Mouse (Mus musculus) lung, postnatal 0 days (tissue): ENCODE results near the gene Hsh2d. TPM values are rescaled to one million over a fixed set of nuclear protein-coding genes. Genes with fewer than 3 reads are reported as not detected.

Experiments used
- ATAC-seq: fragments of 200-750 bp; cut with Nextera tagmentation; 2 replicates; pipeline ENCODE4 v1.8.0; 2017; ENCODE audit warnings: moderate library complexity
- DNase-seq: peaks from one replicate; pipeline ENCODE4 v3.0.0-alpha.2; 2016; ENCODE audit warnings: low spot score
- H3K27ac ChIP-seq: fragments of 300-500 bp; sonication (generic); 2 replicates; pipeline ENCODE4 v1.5.1; 2014; ENCODE audit warnings: antibody characterized with exemption, mild to moderate bottlenecking, low read length, mixed read lengths
- H3K27me3 ChIP-seq: fragments of 300-500 bp; sonication (generic); replicated peaks from 2 replicates; pipeline ENCODE4 v1.6.1; 2014; ENCODE audit warnings: low read length, mixed read lengths; ENCODE audit not compliant: insufficient read depth
- H3K36me3 ChIP-seq: fragments of 300-500 bp; sonication (generic); 2 replicates; pipeline ENCODE4 v1.6.1; 2014; ENCODE audit warnings: low read length, mixed read lengths; ENCODE audit not compliant: insufficient read depth
- H3K4me1 ChIP-seq: fragments of 300-500 bp; sonication (generic); 2 replicates; pipeline ENCODE4 v1.6.1; 2014; ENCODE audit warnings: antibody characterized with exemption, low read depth, low read length, mixed read lengths; ENCODE audit not compliant: insufficient read depth
- H3K4me2 ChIP-seq: fragments of 300-500 bp; sonication (generic); replicated peaks from 2 replicates; pipeline ENCODE4 v1.6.1; 2014; ENCODE audit warnings: low read depth, mild to moderate bottlenecking, low read length, moderate library complexity, mixed read lengths
- H3K4me3 ChIP-seq: fragments of 300-500 bp; sonication (generic); 2 replicates; pipeline ENCODE4 v1.5.1; 2014; ENCODE audit warnings: low read depth, low read length
- H3K9ac ChIP-seq: fragments of 300-500 bp; sonication (generic); replicated peaks from 2 replicates; pipeline ENCODE4 v1.6.1; 2014; ENCODE audit warnings: low read depth, mild to moderate bottlenecking
- H3K9me3 ChIP-seq: fragments of 300-500 bp; sonication (generic); 2 replicates; pipeline ENCODE4 v1.6.1; 2016; ENCODE audit warnings: low read length, mixed read lengths
- CTCF ChIP-seq: IDR thresholded peaks from 2 replicates; pipeline ENCODE4 v1.5.1; 2016; ENCODE audit warnings: antibody characterized with exemption, mild to moderate bottlenecking
- EP300 ChIP-seq: IDR thresholded peaks from 2 replicates; pipeline ENCODE4 v1.6.1; 2016; ENCODE audit warnings: antibody characterized with exemption, mild to moderate bottlenecking, control low read depth
- WGBS: fragments of 180-500 bp; shearing (Covaris S2); extraction: QIAGEN DNeasy Blood & Tissue Kit; methylation state at CpG from one replicate; pipeline ENCODE4 v1.1.7; 2014; 5-methylcytosine and 5-hydroxymethylcytosine counted together
- polyA plus RNA-seq: library from polyadenylated mRNA; unstranded; fragments of >200 nt; fragmentation: Nextera tagmentation; extraction: Ambion mirVana; gene quantifications from 2 replicates; pipeline ENCODE4 v1.2.1, GENCODE M21; 2015

The Hsh2d gene
- polyA plus RNA-seq, 1 experiment from 2014 or later = 0.78 TPM

GRCm38 (mm10) chr8:72177346-72177925, 12.0 kb upstream of the Hsh2d start:
- peak; percentile 71 for ATAC-seq
- peaks cover 69% of the 10 kb centered on the region for H3K36me3 ChIP-seq
- peak; percentile 80 for DNase-seq

GRCm38 (mm10) chr8:72183554-72184202, 5.8 kb upstream of the Hsh2d start:
- ATAC-seq (peak; percentile 28; the same call in 1 of the 2 replicates), DNase-seq (no peak)
- WGBS = 72% methylated on average over 2 of the region's 2 CpGs
- no peaks in the 10 kb centered on the region for H3K27me3 ChIP-seq
- peaks cover 27% of the 10 kb centered on the region; the same call in 1 of the 2 replicates for H3K36me3 ChIP-seq
- TF ChIP-seq EP300 (no peak), CTCF (no peak)
- H3K4me3 ChIP-seq = no peak overlapping the region
- H3K27ac ChIP-seq = no peak overlapping the region
- no peak overlapping the region for H3K4me2 ChIP-seq
- no peak overlapping the region for H3K9ac ChIP-seq
- no peaks in the 10 kb centered on the region for H3K9me3 ChIP-seq
- no peaks in the 10 kb centered on the region for H3K4me1 ChIP-seq

More at GRCm38 (mm10) chr8:72177346-72177925, 12.0 kb upstream of the Hsh2d start:
- no peaks in the 10 kb centered on the region for H3K4me1 ChIP-seq
- no peak overlapping the region for H3K9ac ChIP-seq
- 61% methylated on average over 5 of the region's 5 CpGs for WGBS
- no peaks in the 10 kb centered on the region for H3K9me3 ChIP-seq
- H3K27me3 ChIP-seq = no peaks in the 10 kb centered on the region
- no peak overlapping the region for H3K4me2 ChIP-seq
- no peak overlapping the region for H3K4me3 ChIP-seq
- H3K27ac ChIP-seq = no peak overlapping the region
- peak; percentile 92 for TF ChIP-seq CTCF
- no peak for TF ChIP-seq EP300

GRCm38 (mm10) chr8:72187793-72188331, 1.6 kb upstream of the Hsh2d start:
- ATAC-seq (no peak), DNase-seq (no peak)
- no peaks in the 10 kb centered on the region for H3K4me1 ChIP-seq
- no peak overlapping the region for H3K9ac ChIP-seq
- H3K4me2 ChIP-seq = no peak overlapping the region
- H3K9me3 ChIP-seq = no peaks in the 10 kb centered on the region
- no peak overlapping the region for H3K27ac ChIP-seq
- WGBS = 94% methylated on average over 2 of the region's 2 CpGs
- no peak for TF ChIP-seq CTCF
- no peak for TF ChIP-seq EP300
- no peaks in the 10 kb centered on the region for H3K27me3 ChIP-seq
- no peaks in the 10 kb centered on the region for H3K36me3 ChIP-seq
- no peak overlapping the region for H3K4me3 ChIP-seq

- no peaks in the 10 kb centered on the region for H3K4me1 ChIP-seq
- no peaks in the 10 kb centered on the region for H3K9me3 ChIP-seq
- ATAC-seq = no peak
- no peak overlapping the region for H3K4me2 ChIP-seq
- no peak overlapping the region for H3K4me3 ChIP-seq
- no peaks in the 10 kb centered on the region for H3K27me3 ChIP-seq
- peak overlapping the region; percentile 73 for H3K27ac ChIP-seq
- H3K9ac ChIP-seq = no peak overlapping the region
- WGBS = 38% methylated on average over 2 of the region's 2 CpGs
- TF ChIP-seq CTCF (no peak), EP300 (no peak)
- DNase-seq = no peak
- no peaks in the 10 kb centered on the region for H3K36me3 ChIP-seq
These were observed 739 bp downstream of the Hsh2d start for GRCm38 (mm10) chr8:72190215-72190539.

- no peak overlapping the region for H3K27ac ChIP-seq
- H3K9me3 ChIP-seq = no peaks in the 10 kb centered on the region
- H3K4me2 ChIP-seq = no peak overlapping the region
- no peaks in the 10 kb centered on the region for H3K4me1 ChIP-seq
- H3K27me3 ChIP-seq = no peaks in the 10 kb centered on the region
- no peak overlapping the region for H3K9ac ChIP-seq
- DNase-seq = no peak
- no peak for ATAC-seq
- TF ChIP-seq EP300 (no peak), CTCF (no peak)
- H3K4me3 ChIP-seq = no peak overlapping the region
- H3K36me3 ChIP-seq = no peaks in the 10 kb centered on the region
These were observed 2.6 kb downstream of the Hsh2d start for GRCm38 (mm10) chr8:72192065-72192464.

DNA sequence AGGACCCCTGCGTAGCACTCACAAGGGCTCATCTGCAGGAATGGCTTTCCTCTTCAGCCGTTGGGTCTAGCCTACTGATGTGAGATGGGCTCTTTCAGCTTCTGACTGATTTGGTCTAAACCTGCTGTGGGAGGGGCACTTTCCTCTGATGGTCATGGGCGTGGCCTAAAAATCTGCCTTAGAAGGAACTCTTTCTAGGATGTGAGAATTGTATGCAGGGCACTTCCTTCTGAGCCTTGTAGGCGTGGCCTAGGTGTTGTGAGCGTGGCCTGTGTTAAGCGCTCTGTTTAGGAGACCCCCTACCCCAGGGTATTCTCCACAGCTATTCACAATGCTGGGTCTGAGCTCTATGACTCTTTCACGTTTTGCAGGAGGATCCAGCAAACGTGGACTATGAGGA, 8.6 kb downstream of the Hsh2d start:
- H3K9me3 ChIP-seq = peaks cover 5% of the 10 kb centered on the region; the same call in 1 of the 2 replicates
- TF ChIP-seq CTCF = no peak
- H3K27me3 ChIP-seq = no peaks in the 10 kb centered on the region
- H3K36me3 ChIP-seq = no peaks in the 10 kb centered on the region
- no peak overlapping the region for H3K4me2 ChIP-seq
- no peak overlapping the region for H3K27ac ChIP-seq
- DNase-seq (no peak), ATAC-seq (no peak)
- 51% methylated on average over 8 of the region's 8 CpGs for WGBS
- H3K9ac ChIP-seq = no peak overlapping the region
- H3K4me3 ChIP-seq = no peak overlapping the region
- no peaks in the 10 kb centered on the region for H3K4me1 ChIP-seq
